ENCODE assay signal across 16 mouse cellular contexts in the genomic region with DNA sequence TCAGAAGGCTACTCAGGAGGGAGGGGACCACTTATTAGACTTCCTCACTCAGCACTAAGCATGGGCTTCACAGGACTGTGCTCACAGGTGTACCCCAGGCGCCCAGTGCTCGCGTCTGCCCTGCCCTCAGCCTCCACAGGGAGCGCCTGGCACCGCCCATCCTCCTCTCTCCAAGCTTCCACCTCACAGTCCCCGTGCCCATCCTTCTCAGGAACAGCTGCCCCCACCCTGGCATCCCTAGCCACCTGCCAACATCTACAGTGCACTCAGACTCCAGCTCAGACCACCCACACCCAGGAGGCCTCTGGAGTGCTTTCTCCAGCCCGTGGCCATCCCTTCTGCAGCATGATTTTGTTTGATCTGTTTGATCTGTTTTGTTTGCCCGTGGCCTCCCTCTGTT.
"Had no signal": no experiment of that assay in that cellular context is flagged by ENCODE, and none has a peak within 500 bp of the region (broad histone marks: within the 10 kb centered on the region; RNA-seq: fewer than 3 reads in every experiment).

No protein-coding gene starts in this region.

- H3K9me3 ChIP-seq: limb, embryonic 10.5 days; liver, embryonic 15.5 days; midbrain, embryonic 10.5 days; neural tube, embryonic 13.5 days had no signal

- H3K4me3 ChIP-seq: layer of hippocampus, adult 2 months; limb, embryonic 10.5 days; liver, embryonic 15.5 days; midbrain, embryonic 10.5 days; neural tube, embryonic 13.5 days had no signal

- H3K27me3 ChIP-seq: liver, embryonic 15.5 days; neural tube, embryonic 13.5 days had no signal

- DNase-seq: kidney, adult 9 months; kidney, postnatal 4 days; lung, adult 2 months; retina, postnatal 1 day; right cerebral cortex, postnatal 4 days; spleen, adult 18-20 months; thymus, postnatal 4 days had no signal

- H3K27ac ChIP-seq: kidney, postnatal 0 days; layer of hippocampus, adult 2 months; limb, embryonic 10.5 days; liver, embryonic 15.5 days; midbrain, embryonic 10.5 days; neural tube, embryonic 13.5 days had no signal

- ATAC-seq: intestine, postnatal 0 days; midbrain, embryonic 16.5 days had no signal

- H3K4me1 ChIP-seq: limb, embryonic 10.5 days; liver, embryonic 15.5 days had no signal

- H3K9ac ChIP-seq: liver, embryonic 15.5 days; neural tube, embryonic 13.5 days had no signal

- H3K4me2 ChIP-seq: liver, embryonic 11.5 days; liver, embryonic 15.5 days; neural tube, embryonic 13.5 days had no signal
